Mouse (Mus musculus): Measurements from ENCODE around the gene Fut4. TPM values are rescaled to one million over a fixed set of nuclear protein-coding genes. Genes with fewer than 3 reads are reported as not detected.
"Not testable (repeated sequence)": the region's sequence is repeated elsewhere in the genome, so short reads cannot be mapped to it uniquely, and the experiment has no call there.

Gene Fut4
- polyA plus RNA-seq, 1 experiment from 2014 or later, result 1.8 TPM

GRCm38 (mm10) chr9:14720384-14720783 lies 31.8 kb downstream of the Fut4 start:
- WGBS, result 48% methylated on average over 2 of the region's 2 CpGs
- Histone ChIP-seq H3K36me3 (no peaks in the 10 kb centered on the region), H3K27me3 (peaks cover 4% of the 10 kb centered on the region)

GRCm38 (mm10) chr9:14718332-14718691 lies 33.9 kb downstream of the Fut4 start:
- H3K4me3 ChIP-seq, result no peak overlapping the region
- ATAC-seq (ENCODE audit: low FRiP score, low read depth), result no peak

More at GRCm38 (mm10) chr9:14720384-14720783, 31.8 kb downstream of the Fut4 start:
- Histone ChIP-seq H3K9ac (no peak overlapping the region), H3K4me1 (replicated peaks) (no peaks in the 10 kb centered on the region), H3K27ac (replicated peaks) (no peak overlapping the region), H3K4me2 (no peak overlapping the region), H3K4me3 (no peak overlapping the region), H3K9me3 (no peaks in the 10 kb centered on the region)
- no peak for ATAC-seq (ENCODE audit: low FRiP score, low read depth)

GRCm38 (mm10) chr9:14717689-14718331 lies 34.4 kb downstream of the Fut4 start:
- 54% methylated on average over 14 of the region's 14 CpGs for WGBS
- ATAC-seq (ENCODE audit: low FRiP score, low read depth), result no peak

More at GRCm38 (mm10) chr9:14718332-14718691, 33.9 kb downstream of the Fut4 start:
- H3K36me3 ChIP-seq, result no peaks in the 10 kb centered on the region
- no peaks in the 10 kb centered on the region for H3K4me1 ChIP-seq (replicated peaks)
- H3K4me2 ChIP-seq, result peak overlapping the region; percentile 23; the same call in 1 of the 2 replicates
- no peak overlapping the region for H3K27ac ChIP-seq (replicated peaks)
- peaks cover 2% of the 10 kb centered on the region for H3K27me3 ChIP-seq
- no peak overlapping the region for H3K9ac ChIP-seq
- no peaks in the 10 kb centered on the region for H3K9me3 ChIP-seq

GRCm38 (mm10) chr9:14715258-14715657 lies 36.9 kb downstream of the Fut4 start:
- H3K9ac ChIP-seq, result no peak overlapping the region
- no peak overlapping the region for H3K4me2 ChIP-seq
- H3K9me3 ChIP-seq, result no peaks in the 10 kb centered on the region
- no peaks in the 10 kb centered on the region for H3K36me3 ChIP-seq
- peaks cover 2% of the 10 kb centered on the region; the same call in 1 of the 2 replicates for H3K27me3 ChIP-seq
- no peak overlapping the region for H3K4me3 ChIP-seq
- ATAC-seq (ENCODE audit: low FRiP score, low read depth), result no peak
- no peaks in the 10 kb centered on the region for H3K4me1 ChIP-seq (replicated peaks)
- 91% methylated on average over 15 of the region's 15 CpGs for WGBS
- H3K27ac ChIP-seq (replicated peaks), result no peak overlapping the region

More at GRCm38 (mm10) chr9:14717689-14718331, 34.4 kb downstream of the Fut4 start:
- H3K36me3 ChIP-seq, result no peaks in the 10 kb centered on the region
- no peaks in the 10 kb centered on the region for H3K9me3 ChIP-seq
- H3K4me2 ChIP-seq, result peak overlapping the region; percentile 23; the same call in 1 of the 2 replicates
- H3K4me3 ChIP-seq, result no peak overlapping the region
- H3K27ac ChIP-seq (replicated peaks), result no peak overlapping the region
- no peaks in the 10 kb centered on the region for H3K4me1 ChIP-seq (replicated peaks)
- no peak overlapping the region for H3K9ac ChIP-seq
- H3K27me3 ChIP-seq, result peaks cover 2% of the 10 kb centered on the region

GRCm38 (mm10) chr9:14710910-14711309 lies 41.3 kb downstream of the Fut4 start:
- Histone ChIP-seq H3K9ac (no peak overlapping the region), H3K36me3 (no peaks in the 10 kb centered on the region), H3K27me3 (no peaks in the 10 kb centered on the region), H3K27ac (replicated peaks) (no peak overlapping the region), H3K4me1 (replicated peaks) (no peaks in the 10 kb centered on the region), H3K4me2 (no peak overlapping the region), H3K9me3 (no peaks in the 10 kb centered on the region), H3K4me3 (no peak overlapping the region)
- no peak for ATAC-seq (ENCODE audit: low FRiP score, low read depth)
- WGBS, result 92% methylated on average over 3 of the region's 3 CpGs

- 67% methylated on average over 13 of the region's 13 CpGs for WGBS
- H3K27me3 ChIP-seq, result no peaks in the 10 kb centered on the region
- H3K36me3 ChIP-seq, result no peaks in the 10 kb centered on the region
- no peaks in the 10 kb centered on the region; the same call in 1 of the 2 replicates for H3K4me1 ChIP-seq (replicated peaks)
- ATAC-seq (ENCODE audit: low FRiP score, low read depth), result no peak
- no peak overlapping the region for H3K4me3 ChIP-seq
- H3K9ac ChIP-seq, result no peak overlapping the region
- no peak overlapping the region for H3K4me2 ChIP-seq
- no peak overlapping the region for H3K27ac ChIP-seq (replicated peaks)
- no peaks in the 10 kb centered on the region for H3K9me3 ChIP-seq
Measured at GRCm38 (mm10) chr9:14705321-14706162, 46.7 kb downstream of the Fut4 start.

GRCm38 (mm10) chr9:14700795-14701194 lies 51.4 kb downstream of the Fut4 start:
- H3K9me3 ChIP-seq; H3K27me3 ChIP-seq; H3K27ac ChIP-seq (replicated peaks); H3K36me3 ChIP-seq; H3K9ac ChIP-seq; H3K4me2 ChIP-seq; ATAC-seq (ENCODE audit: low FRiP score, low read depth); H3K4me3 ChIP-seq; H3K4me1 ChIP-seq (replicated peaks): not testable (repeated sequence)
- WGBS, result 97% methylated on average over 1 of the region's 1 CpGs

GRCm38 (mm10) chr9:14699288-14699640 lies 52.9 kb downstream of the Fut4 start:
- Histone ChIP-seq H3K4me2 (no peak overlapping the region), H3K27ac (replicated peaks) (no peak overlapping the region), H3K27me3 (no peaks in the 10 kb centered on the region), H3K9ac (no peak overlapping the region), H3K4me1 (replicated peaks) (no peaks in the 10 kb centered on the region), H3K36me3 (no peaks in the 10 kb centered on the region), H3K9me3 (no peaks in the 10 kb centered on the region), H3K4me3 (no peak overlapping the region)
- 46% methylated on average over 7 of the region's 7 CpGs for WGBS
- peak; percentile 59; the same call in 1 of the 2 replicates for ATAC-seq (ENCODE audit: low FRiP score, low read depth)

- H3K9ac ChIP-seq, result no peak overlapping the region
- WGBS, result 51% methylated on average over 12 of the region's 12 CpGs
- no peaks in the 10 kb centered on the region for H3K9me3 ChIP-seq
- H3K4me2 ChIP-seq, result no peak overlapping the region
- no peak overlapping the region for H3K4me3 ChIP-seq
- H3K27ac ChIP-seq (replicated peaks), result no peak overlapping the region
- no peaks in the 10 kb centered on the region for H3K4me1 ChIP-seq (replicated peaks)
- no peaks in the 10 kb centered on the region for H3K36me3 ChIP-seq
- peak; percentile 96 for ATAC-seq (ENCODE audit: low FRiP score, low read depth)
- H3K27me3 ChIP-seq, result no peaks in the 10 kb centered on the region
Measured at GRCm38 (mm10) chr9:14698582-14699287, 53.5 kb downstream of the Fut4 start.

Other genes starting within 250 kb of the Fut4 start
- gene Amotl1, start 107.3 kb downstream of the Fut4 start, polyA plus RNA-seq (2015; fragmentation: Nextera tagmentation; extraction: Ambion mirVana), result 8.1 and 8.4 TPM in 2 replicates
- 0.41 and 0.43 TPM in 2 replicates for gene Piwil4, start 11.7 kb downstream of the Fut4 start, polyA plus RNA-seq (2015; fragmentation: Nextera tagmentation; extraction: Ambion mirVana)
- 2.7 and 4.2 TPM in 2 replicates for gene 1700012B09Rik, start 18.6 kb upstream of the Fut4 start, polyA plus RNA-seq (2015; fragmentation: Nextera tagmentation; extraction: Ambion mirVana)
- gene Mre11a, start 32.3 kb upstream of the Fut4 start, polyA plus RNA-seq (2015; fragmentation: Nextera tagmentation; extraction: Ambion mirVana), result 11.5 and 12.5 TPM in 2 replicates
- 25.6 and 26.8 TPM in 2 replicates for gene Ankrd49, start 32.5 kb upstream of the Fut4 start, polyA plus RNA-seq (2015; fragmentation: Nextera tagmentation; extraction: Ambion mirVana)
- gene Gpr83, start 107.8 kb upstream of the Fut4 start, polyA plus RNA-seq (2015; fragmentation: Nextera tagmentation; extraction: Ambion mirVana), result 1.6 TPM in 2 replicates
- gene Izumo1r, start 151.6 kb upstream of the Fut4 start, polyA plus RNA-seq (2015; fragmentation: Nextera tagmentation; extraction: Ambion mirVana), result not detected in 2 replicates

Measured in hindbrain, embryonic 15.5 days (tissue).